Mouse (Mus musculus) cerebellum, adult 2 months (tissue): ENCODE measurements at regions not wholly inside any gene's neighbourhood (a gene's known extent, or its start where the extent isn't known, plus 50 kb on each side); places are given as distances from the start of the nearest gene placed in this dataset.

Source experiments
- CTCF ChIP-seq: fragments of 200-500 bp; IDR thresholded peaks from 2 replicates; pipeline ENCODE4 v1.5.1; 2011; ENCODE audit warnings: low read depth, mild to moderate bottlenecking, control low read depth, low read length, moderate library complexity, borderline replicate concordance; ENCODE audit not compliant: insufficient read depth
- POLR2A ChIP-seq: fragments of 200-500 bp; IDR thresholded peaks from 2 replicates; pipeline ENCODE4 v1.6.1; 2011; ENCODE audit warnings: low read length, control low read depth, borderline replicate concordance; ENCODE audit not compliant: insufficient read depth

GRCm38 (mm10) chr4:143038626-143039025 lies 174.2 kb downstream of the Prdm2 start:
- TF ChIP-seq CTCF (no peak), POLR2A (no peak)
